Mouse (Mus musculus): ENCODE data around the gene H60b. TPM values are rescaled to one million over a fixed set of nuclear protein-coding genes. Genes with fewer than 3 reads are reported as not detected.
A peak's percentile ranks its signal among the peaks of the same experiment; 100 is the strongest.
"Not testable (repeated sequence)": the region's sequence is repeated elsewhere in the genome, so short reads cannot be mapped to it uniquely, and the experiment has no call there.

Gene H60b
- total RNA-seq, 2 experiments from 2014 or later: not detected

GRCm38 (mm10) chr10:22163705-22164583 lies 5.6 kb downstream of the H60b start:
- ATAC-seq (replicated peaks; ENCODE audit: low FRiP score, low TSS enrichment, poor library complexity, severe bottlenecking): not testable (repeated sequence)

DNA sequence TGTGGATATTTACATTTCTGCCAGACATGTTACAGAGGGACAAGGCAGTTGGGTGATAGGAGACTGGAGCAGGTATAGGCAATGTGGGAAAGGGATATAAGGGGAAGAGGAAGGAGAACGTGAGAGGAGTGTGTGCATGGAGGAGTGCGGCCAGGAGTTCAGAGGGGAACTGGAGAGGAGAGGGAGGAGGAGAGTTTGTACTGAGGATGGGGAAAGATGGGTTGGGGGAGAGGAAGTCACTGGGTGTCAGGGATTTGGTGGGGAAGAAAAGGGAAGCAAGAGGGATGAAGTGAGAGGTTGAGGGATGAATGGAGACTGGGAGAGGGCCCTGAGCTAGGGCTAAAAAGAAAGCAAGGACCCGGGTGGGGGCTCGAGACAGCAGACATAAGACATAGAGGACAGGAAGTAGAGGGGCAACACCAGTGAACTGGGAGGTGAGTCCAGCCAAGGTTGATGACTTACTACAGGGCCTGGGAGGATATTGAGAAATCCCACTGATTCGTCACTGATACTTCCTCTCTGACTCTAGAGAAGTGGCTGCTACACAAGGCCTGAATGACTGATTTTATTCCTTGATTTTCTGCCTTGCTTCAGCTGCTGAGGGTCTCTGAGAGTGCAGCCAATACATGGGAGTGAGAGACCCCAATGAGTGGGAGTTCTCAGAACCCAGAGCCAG lies 7.1 kb downstream of the H60b start:
- not testable (repeated sequence) for ATAC-seq (replicated peaks; ENCODE audit: low FRiP score, low TSS enrichment, poor library complexity, severe bottlenecking)

DNA sequence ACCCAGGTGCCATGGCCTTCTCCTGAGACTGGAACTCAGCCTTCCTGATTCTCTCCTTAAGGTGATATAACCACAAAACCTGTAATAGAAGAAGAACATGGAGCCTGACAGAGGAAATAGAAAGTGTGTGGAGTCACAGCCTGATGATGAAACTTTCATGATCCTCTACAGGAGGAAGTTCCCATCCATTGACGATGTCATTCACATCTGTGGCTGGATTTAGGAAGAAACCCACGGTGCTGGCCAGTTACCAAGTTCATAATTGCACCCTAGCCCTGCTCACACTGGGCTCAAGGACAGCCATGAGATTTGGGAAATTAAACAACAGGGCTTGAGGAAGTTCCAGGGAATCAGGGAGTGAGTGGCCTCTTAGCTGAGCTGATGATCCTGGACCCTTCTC lies 7.6 kb downstream of the H60b start:
- not testable (repeated sequence) for ATAC-seq (replicated peaks; ENCODE audit: low FRiP score, low TSS enrichment, poor library complexity, severe bottlenecking)

DNA sequence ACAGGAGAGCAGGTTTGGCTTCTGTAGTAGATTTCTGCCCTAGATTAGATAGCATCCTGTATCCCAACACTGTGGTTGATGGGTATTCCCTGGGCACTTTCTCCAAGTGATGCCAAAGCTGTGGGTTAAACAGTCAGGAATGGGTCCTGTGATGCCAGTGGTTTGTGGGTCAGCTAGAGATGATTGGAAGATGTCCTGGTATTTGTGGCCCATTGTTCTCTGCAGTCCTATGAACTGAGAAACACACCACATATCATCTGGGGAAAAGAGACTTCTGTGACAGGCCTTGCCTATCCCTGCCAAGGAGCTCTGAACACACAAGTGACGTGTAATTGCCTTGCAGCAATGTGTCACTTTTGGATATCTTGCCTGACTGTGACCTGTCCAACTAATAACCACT lies 8.7 kb downstream of the H60b start:
- not testable (repeated sequence) for ATAC-seq (replicated peaks; ENCODE audit: low FRiP score, low TSS enrichment, poor library complexity, severe bottlenecking)

- ATAC-seq (replicated peaks; ENCODE audit: low FRiP score, low TSS enrichment, poor library complexity, severe bottlenecking): not testable (repeated sequence)
These were observed 10.7 kb downstream of the H60b start for GRCm38 (mm10) chr10:22169116-22169515.

GRCm38 (mm10) chr10:22172431-22173334 lies 14.3 kb downstream of the H60b start:
- not testable (repeated sequence) for ATAC-seq (replicated peaks; ENCODE audit: low FRiP score, low TSS enrichment, poor library complexity, severe bottlenecking)

- not testable (repeated sequence) for ATAC-seq (replicated peaks; ENCODE audit: low FRiP score, low TSS enrichment, poor library complexity, severe bottlenecking)
These were observed 15.2 kb downstream of the H60b start for GRCm38 (mm10) chr10:22173335-22174189.

- ATAC-seq (replicated peaks; ENCODE audit: low FRiP score, low TSS enrichment, poor library complexity, severe bottlenecking): not testable (repeated sequence)
These were observed 15.8 kb downstream of the H60b start for GRCm38 (mm10) chr10:22174190-22174487.

DNA sequence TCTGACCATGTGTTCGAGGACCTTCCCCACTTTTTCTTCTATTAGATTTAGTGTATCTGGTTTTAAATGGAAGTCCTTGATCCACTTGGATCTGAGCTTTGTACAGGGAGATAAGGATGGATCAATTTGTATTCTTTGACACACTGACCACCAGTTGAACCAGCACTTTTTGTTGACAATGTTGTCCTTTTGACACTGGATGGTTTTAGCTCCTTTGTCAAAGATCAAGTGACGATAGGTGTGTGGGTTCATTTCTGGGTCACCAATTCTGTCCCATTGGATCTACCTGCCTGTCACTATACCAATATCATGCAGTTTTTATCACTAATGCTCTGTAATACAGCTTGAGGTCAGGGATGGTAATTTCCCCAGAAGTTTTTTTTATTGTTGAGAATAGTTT lies 18.1 kb downstream of the H60b start:
- not testable (repeated sequence) for ATAC-seq (replicated peaks; ENCODE audit: low FRiP score, low TSS enrichment, poor library complexity, severe bottlenecking)

DNA sequence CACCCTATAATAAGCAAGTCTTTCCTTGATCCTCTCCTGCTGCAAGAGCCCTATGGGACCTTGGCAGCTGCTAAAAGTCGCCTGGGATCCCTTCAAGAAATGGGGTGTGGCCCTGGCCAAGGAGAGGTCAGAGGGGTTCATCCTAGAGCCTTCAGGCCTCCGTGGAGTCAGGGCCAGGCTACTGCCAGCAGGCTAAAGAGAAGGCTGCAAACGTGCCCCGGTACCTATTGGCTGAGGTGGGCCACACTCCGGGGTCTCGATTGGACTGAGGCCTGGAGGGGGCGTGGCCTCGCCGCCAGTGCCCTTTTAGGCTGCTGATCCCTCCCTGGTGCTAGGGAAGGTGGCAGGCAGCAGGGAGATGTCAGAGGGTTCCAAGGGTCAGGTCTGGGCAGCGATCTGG lies 32.6 kb downstream of the H60b start:
- ATAC-seq (replicated peaks; ENCODE audit: low FRiP score, low TSS enrichment, poor library complexity, severe bottlenecking): not testable (repeated sequence)

DNA sequence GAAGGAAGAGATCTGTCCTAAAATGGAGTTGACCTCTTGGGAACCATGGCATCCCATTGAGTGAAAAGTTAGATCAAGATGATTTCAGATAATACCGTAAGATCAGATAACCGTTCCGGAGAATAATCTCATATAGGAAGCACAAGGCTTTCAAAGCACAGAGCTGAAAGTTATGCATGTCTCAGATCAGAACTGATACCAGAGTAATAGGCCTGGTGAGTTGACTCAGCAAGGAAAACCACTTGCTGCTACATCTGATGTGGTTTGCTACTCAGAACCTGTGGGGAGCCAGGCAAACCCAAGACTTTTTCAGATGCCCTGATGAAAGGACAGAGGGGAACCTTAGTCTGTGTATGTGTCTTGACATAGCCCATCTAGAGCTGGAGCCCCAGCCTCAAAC lies 43.0 kb downstream of the H60b start:
- ATAC-seq (replicated peaks; ENCODE audit: low FRiP score, low TSS enrichment, poor library complexity, severe bottlenecking): not testable (repeated sequence)

DNA sequence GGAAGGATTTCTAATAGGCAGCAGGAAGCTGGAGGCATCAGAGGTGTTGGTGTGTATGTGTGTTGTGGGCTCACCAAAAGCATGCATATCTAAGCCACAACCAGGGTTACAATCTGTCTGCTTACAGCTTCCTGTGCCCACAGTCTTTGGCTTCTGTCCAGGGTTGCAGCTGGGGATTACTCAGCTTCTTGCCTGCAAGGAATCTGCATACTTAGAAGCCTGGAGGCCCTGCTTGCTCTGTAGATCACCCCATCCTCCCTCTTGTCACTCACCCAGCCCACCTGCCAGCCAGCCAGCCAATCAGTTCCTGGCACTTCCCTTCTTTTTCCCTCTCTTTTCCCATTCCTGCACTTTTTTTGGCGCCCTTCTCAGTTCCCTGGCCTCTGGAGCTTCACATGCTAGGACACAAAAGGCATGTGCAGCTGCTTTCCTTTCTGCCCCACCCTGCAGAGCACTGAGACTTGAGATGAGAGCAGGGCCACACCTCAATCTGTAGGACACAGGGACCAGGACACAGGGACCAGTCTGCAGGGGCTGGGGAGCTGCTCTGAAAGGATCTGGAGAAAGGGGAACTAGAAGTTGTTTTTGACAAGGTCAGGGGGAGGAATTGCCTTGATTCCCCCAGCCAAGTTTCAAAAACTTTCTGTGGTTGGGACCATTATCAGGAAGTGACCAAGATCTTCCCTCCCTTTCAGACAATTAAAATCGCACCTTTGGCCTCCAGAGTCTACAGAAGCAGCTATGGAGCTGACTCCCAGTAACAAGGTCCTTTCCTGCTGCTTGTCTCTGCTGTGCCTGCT lies 44.6 kb downstream of the H60b start:
- ATAC-seq (replicated peaks; ENCODE audit: low FRiP score, low TSS enrichment, poor library complexity, severe bottlenecking): not testable (repeated sequence)

DNA sequence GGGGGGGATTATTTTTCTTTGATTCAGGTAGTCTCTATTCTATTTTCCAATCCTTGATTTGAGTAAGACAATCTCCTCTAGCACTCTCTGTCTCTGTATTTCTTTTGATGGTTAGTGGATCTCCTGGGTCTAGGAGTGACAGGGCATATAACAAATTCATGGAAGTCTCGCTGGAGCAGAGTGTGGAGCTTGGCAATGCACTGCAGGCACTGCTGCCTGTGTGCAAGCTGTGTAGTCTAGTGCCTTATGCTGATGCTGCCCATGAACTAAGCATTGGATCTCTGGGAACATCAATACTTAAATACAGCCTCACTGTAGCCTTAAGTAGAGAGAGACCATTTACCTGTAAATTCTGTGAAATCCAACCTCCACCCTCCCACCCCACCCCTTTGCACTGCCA lies 48.1 kb downstream of the H60b start:
- not testable (repeated sequence) for ATAC-seq (replicated peaks; ENCODE audit: low FRiP score, low TSS enrichment, poor library complexity, severe bottlenecking)

- peak; percentile 85 for ATAC-seq (replicated peaks; ENCODE audit: low FRiP score, low TSS enrichment, poor library complexity, severe bottlenecking)
These were observed 53.8 kb downstream of the H60b start for GRCm38 (mm10) chr10:22212012-22212696.

- ATAC-seq (replicated peaks; ENCODE audit: low FRiP score, low TSS enrichment, poor library complexity, severe bottlenecking): not testable (repeated sequence)
These were observed 65.3 kb downstream of the H60b start for GRCm38 (mm10) chr10:22223474-22224349.

- no peak for ATAC-seq (replicated peaks; ENCODE audit: low FRiP score, low TSS enrichment, poor library complexity, severe bottlenecking)
These were observed 106.7 kb downstream of the H60b start for GRCm38 (mm10) chr10:22265060-22265459.

Measured in megakaryocyte-erythroid progenitor cell, adult 5-6 weeks (primary cell).